Mouse (Mus musculus) CH12.LX (cell line): ENCODE data around the gene Cyp2t4.

Experiments
- CHD1 ChIP-seq: IDR thresholded peaks from 2 replicates; pipeline ENCODE4 v1.6.1; 2012; ENCODE audit warnings: low read depth, low read length, improper control_type of control experiment, inconsistent platforms
- CTCF ChIP-seq, 2 experiments: IDR thresholded peaks in 1 of 2; conservative IDR thresholded peaks in 1 of 2; 2 replicates each; pipeline ENCODE4 v1.5.1; 2011 to 2012; ENCODE audit warnings: low read depth in 2 of 2, low read length in 2 of 2, improper control_type of control experiment in 1 of 2, inconsistent platforms in 1 of 2, mild to moderate bottlenecking in 1 of 2, moderate library complexity in 1 of 2
- POLR2A ChIP-seq: IDR thresholded peaks from 2 replicates; pipeline ENCODE4 v1.6.1; 2011; ENCODE audit warnings: low read depth, mild to moderate bottlenecking, improper control_type of control experiment, low read length
- RCOR1 ChIP-seq: conservative IDR thresholded peaks from 2 replicates; pipeline ENCODE4 v1.6.1; 2012; ENCODE audit warnings: low read depth, mild to moderate bottlenecking, inconsistent platforms, low read length, improper control_type of control experiment
- UBTF ChIP-seq: IDR thresholded peaks from 2 replicates; pipeline ENCODE4 v1.6.1; 2012; ENCODE audit warnings: low read depth, mild to moderate bottlenecking, inconsistent platforms, low read length, improper control_type of control experiment, moderate library complexity
- ZMIZ1 ChIP-seq: IDR thresholded peaks from 2 replicates; pipeline ENCODE4 v1.6.1; 2012; ENCODE audit warnings: low read depth, mild to moderate bottlenecking, inconsistent platforms, low read length, improper control_type of control experiment
- ZNF384 ChIP-seq: IDR thresholded peaks from 2 replicates; pipeline ENCODE4 v1.6.1; 2012; ENCODE audit warnings: low read depth, low read length, improper control_type of control experiment, inconsistent platforms

GRCm38 (mm10) chr7:27153205-27153764 lies at the start of gene Cyp2t4:
- TF ChIP-seq CTCF (conservative IDR thresholded peaks at IDR 0.05 in 1 of 2, IDR thresholded peaks at IDR 0.05 in 1 of 2; ENCODE audit: low read depth in 2 of 2, low read length in 2 of 2) (no peak), UBTF (no peak), ZMIZ1 (no peak), RCOR1 (no peak), POLR2A (no peak), CHD1 (no peak), ZNF384 (no peak)
